Mouse (Mus musculus): ENCODE measurements around the gene AB124611.
"Not testable (repeated sequence)": the region's sequence is repeated elsewhere in the genome, so short reads cannot be mapped to it uniquely, and the experiment has no call there.

AB124611 gene

GRCm38 (mm10) chr9:21564420-21564819 is 38.4 kb downstream of the AB124611 start:
- DNase-seq (ENCODE audit: low read depth, low spot score), result no peak

GRCm38 (mm10) chr9:21565004-21565586 is 39.1 kb downstream of the AB124611 start:
- no peak for DNase-seq (ENCODE audit: low read depth, low spot score)

- no peak for DNase-seq (ENCODE audit: low read depth, low spot score)
Measured at GRCm38 (mm10) chr9:21566538-21566937, 40.6 kb downstream of the AB124611 start.

- no peak for DNase-seq (ENCODE audit: low read depth, low spot score)
Measured at GRCm38 (mm10) chr9:21567051-21567450, 41.1 kb downstream of the AB124611 start.

GRCm38 (mm10) chr9:21568657-21569255 is 42.8 kb downstream of the AB124611 start:
- no peak for DNase-seq (ENCODE audit: low read depth, low spot score)

GRCm38 (mm10) chr9:21574012-21574801 is 48.2 kb downstream of the AB124611 start:
- DNase-seq (ENCODE audit: low read depth, low spot score), result no peak

GRCm38 (mm10) chr9:21575253-21575652 is 49.3 kb downstream of the AB124611 start:
- no peak for DNase-seq (ENCODE audit: low read depth, low spot score)

GRCm38 (mm10) chr9:21576286-21576685 is 50.3 kb downstream of the AB124611 start:
- no peak for DNase-seq (ENCODE audit: low read depth, low spot score)

- DNase-seq (ENCODE audit: low read depth, low spot score), result no peak
Measured at GRCm38 (mm10) chr9:21578226-21578625, 52.2 kb downstream of the AB124611 start.

GRCm38 (mm10) chr9:21585401-21585800 is 59.4 kb downstream of the AB124611 start:
- DNase-seq (ENCODE audit: low read depth, low spot score), result no peak

GRCm38 (mm10) chr9:21587678-21588349 is 61.8 kb downstream of the AB124611 start:
- no peak for DNase-seq (ENCODE audit: low read depth, low spot score)

GRCm38 (mm10) chr9:21588350-21588749 is 62.4 kb downstream of the AB124611 start:
- no peak for DNase-seq (ENCODE audit: low read depth, low spot score)

- no peak for DNase-seq (ENCODE audit: low read depth, low spot score)
Measured at GRCm38 (mm10) chr9:21589538-21589937, 63.6 kb downstream of the AB124611 start.

GRCm38 (mm10) chr9:21591127-21591830 is 65.3 kb downstream of the AB124611 start:
- DNase-seq (ENCODE audit: low read depth, low spot score), result no peak

- no peak for DNase-seq (ENCODE audit: low read depth, low spot score)
Measured at GRCm38 (mm10) chr9:21591831-21592702, 66.1 kb downstream of the AB124611 start.

GRCm38 (mm10) chr9:21592703-21593121 is 66.7 kb downstream of the AB124611 start, which contains the start of the genes Timm29 and Yipf2:
Timm29 (plus strand) TSS chr9:21592722.
Yipf2 (minus strand) TSS chr9:21592828.
- DNase-seq (ENCODE audit: low read depth, low spot score), result peak; percentile 98

GRCm38 (mm10) chr9:21593122-21593721 is 67.2 kb downstream of the AB124611 start:
- no peak for DNase-seq (ENCODE audit: low read depth, low spot score)

- DNase-seq (ENCODE audit: low read depth, low spot score), result not testable (repeated sequence)
Measured at GRCm38 (mm10) chr9:21594350-21594749, 68.4 kb downstream of the AB124611 start.

- no peak for DNase-seq (ENCODE audit: low read depth, low spot score)
Measured at GRCm38 (mm10) chr9:21594838-21595237, 68.9 kb downstream of the AB124611 start.
